In genomic region chr19:4264171-4264780, GRCm38 (mm10) we compare ENCODE assay signal across 25 mouse cellular contexts. TPM values are rescaled to one million over a fixed set of nuclear protein-coding genes. Genes with fewer than 3 reads are reported as not detected.
DNase-seq lines count a peak whose midpoint lies in the region; ATAC-seq and TF ChIP-seq lines count a peak whose summit lies in the region.
"Had no signal": no experiment of that assay in that cellular context is flagged by ENCODE, and none has a peak within 500 bp of the region (broad histone marks: within the 10 kb centered on the region; RNA-seq: fewer than 3 reads in every experiment).

No protein-coding gene starts in this region.

- no peak for ATAC-seq in forebrain, embryonic 11.5 days (replicated peaks; ENCODE audit: low FRiP score)
- no peak for ATAC-seq in forebrain, embryonic 16.5 days
- no peak for ATAC-seq in stomach, embryonic 15.5 days (ENCODE audit: insufficient read depth, low FRiP score, low read depth)
- no peak for ATAC-seq in erythroid progenitor cell, adult 5-6 weeks (replicated peaks; ENCODE audit: low FRiP score, poor library complexity, severe bottlenecking)
- ATAC-seq: CD4-positive, CD25-positive, alpha-beta regulatory T cell, adult 4 months; forebrain, embryonic 14.5 days; inflammation-experienced regulatory T-cells, adult 6 months; intestine, postnatal 0 days had no signal

- H3K9me3 ChIP-seq in forebrain, embryonic 11.5 days (ENCODE audit: control insufficient read depth, low read length), result no peaks in the 10 kb centered on the region
- no peaks in the 10 kb centered on the region for H3K9me3 ChIP-seq in forebrain, embryonic 16.5 days (ENCODE audit: control insufficient read depth, low read length)
- H3K9me3 ChIP-seq in stomach, embryonic 15.5 days, result no peaks in the 10 kb centered on the region
- H3K9me3 ChIP-seq in embryonic facial prominence, embryonic 10.5 days, result no peaks in the 10 kb centered on the region
- H3K9me3 ChIP-seq: embryonic facial prominence, embryonic 15.5 days; heart, embryonic 13.5 days; hindbrain, embryonic 12.5 days had no signal

- H3K9ac ChIP-seq in forebrain, embryonic 11.5 days (ENCODE audit: low read length), result no peak overlapping the region
- H3K9ac ChIP-seq in forebrain, embryonic 16.5 days (replicated peaks; ENCODE audit: low read depth, low read length), result no peak overlapping the region
- H3K9ac ChIP-seq in stomach, embryonic 15.5 days, result no peak overlapping the region
- H3K9ac ChIP-seq: embryonic facial prominence, embryonic 15.5 days; heart, embryonic 13.5 days; hindbrain, embryonic 12.5 days had no signal

- no peak for TF ChIP-seq CTCF in layer of hippocampus, adult 2 months (conservative IDR thresholded peaks at IDR 0.05)

- DNase-seq in forebrain, embryonic 11.5 days (ENCODE audit: low spot score), result peak; percentile 35
- peak; percentile 53 for DNase-seq in Muller cell, postnatal 12 days (ENCODE audit: inconsistent ontology term)
- peak; percentile 46 to 67 for DNase-seq in adrenal gland, postnatal 36 days
- DNase-seq in layer of hippocampus, adult 2 months (ENCODE audit: low spot score in 2 of 2), result no peak
- DNase-seq in embryonic facial prominence, embryonic 10.5 days (ENCODE audit: low spot score), result no peak
- DNase-seq: B cell, adult 2 months; cerebellum, adult 2 months; gastrocnemius, postnatal 14 days; heart, postnatal 4 days; kidney, adult 8-10 months had no signal

- no peak overlapping the region for H3K4me2 ChIP-seq in forebrain, embryonic 11.5 days (ENCODE audit: low read depth, low read length, severe bottlenecking)
- no peak overlapping the region for H3K4me2 ChIP-seq in forebrain, embryonic 16.5 days (ENCODE audit: low read length)
- H3K4me2 ChIP-seq in stomach, embryonic 15.5 days, result 0 out of 2 replicates have a peak overlapping the region, but pooled peaks have one; percentile 5
- H3K4me2 ChIP-seq: embryonic facial prominence, embryonic 15.5 days; heart, embryonic 13.5 days; hindbrain, embryonic 12.5 days had no signal

- peaks cover 4% of the 10 kb centered on the region; the same call in 1 of the 2 replicates for H3K27me3 ChIP-seq in forebrain, embryonic 11.5 days (ENCODE audit: control insufficient read depth, insufficient read depth, low read length)
- H3K27me3 ChIP-seq in forebrain, embryonic 16.5 days (replicated peaks; ENCODE audit: control insufficient read depth, insufficient read depth, low read length), result 0 out of 2 replicates have a peak, but pooled peaks cover 5% of the 10 kb centered on the region
- H3K27me3 ChIP-seq in stomach, embryonic 15.5 days (replicated peaks), result no peaks in the 10 kb centered on the region
- H3K27me3 ChIP-seq in embryonic facial prominence, embryonic 10.5 days (replicated peaks; ENCODE audit: low read depth, poor library complexity, severe bottlenecking), result peaks cover 49% of the 10 kb centered on the region

- 90% methylated on average over 6 of the region's 6 CpGs for WGBS in forebrain, embryonic 11.5 days
- WGBS in forebrain, embryonic 16.5 days, result 95% methylated on average over 6 of the region's 6 CpGs
- 91% methylated on average over 6 of the region's 6 CpGs for WGBS in stomach, embryonic 15.5 days
- WGBS in embryonic facial prominence, embryonic 10.5 days, result 93% methylated on average over 6 of the region's 6 CpGs

- H3K36me3 ChIP-seq in forebrain, embryonic 11.5 days (ENCODE audit: control insufficient read depth, insufficient read depth, low read length), result no peaks in the 10 kb centered on the region
- H3K36me3 ChIP-seq in forebrain, embryonic 16.5 days (ENCODE audit: control insufficient read depth, insufficient read depth), result no peaks in the 10 kb centered on the region
- 0 out of 2 replicates have a peak, but pooled peaks cover 3% of the 10 kb centered on the region for H3K36me3 ChIP-seq in stomach, embryonic 15.5 days
- H3K36me3 ChIP-seq in embryonic facial prominence, embryonic 10.5 days (replicated peaks), result no peaks in the 10 kb centered on the region
- H3K36me3 ChIP-seq: heart, embryonic 13.5 days; hindbrain, embryonic 12.5 days had no signal

- H3K4me3 ChIP-seq in forebrain, embryonic 11.5 days (ENCODE audit: low read depth, low read length), result no peak overlapping the region
- no peak overlapping the region for H3K4me3 ChIP-seq in forebrain, embryonic 16.5 days (replicated peaks; ENCODE audit: low read length)
- no peak overlapping the region for H3K4me3 ChIP-seq in stomach, embryonic 15.5 days (replicated peaks)
- no peak overlapping the region for H3K4me3 ChIP-seq in layer of hippocampus, adult 2 months
- no peak overlapping the region for H3K4me3 ChIP-seq in embryonic facial prominence, embryonic 10.5 days
- H3K4me3 ChIP-seq: embryonic facial prominence, embryonic 15.5 days; heart, embryonic 13.5 days; hindbrain, embryonic 12.5 days had no signal

- no peak overlapping the region for H3K27ac ChIP-seq in forebrain, embryonic 11.5 days (ENCODE audit: low read depth, low read length)
- H3K27ac ChIP-seq in forebrain, embryonic 16.5 days (ENCODE audit: low read length), result no peak overlapping the region
- no peak overlapping the region for H3K27ac ChIP-seq in stomach, embryonic 15.5 days
- no peak overlapping the region for H3K27ac ChIP-seq in layer of hippocampus, adult 2 months
- H3K27ac ChIP-seq in embryonic facial prominence, embryonic 10.5 days (replicated peaks), result no peak overlapping the region
- H3K27ac ChIP-seq: embryonic facial prominence, embryonic 15.5 days; heart, embryonic 13.5 days; hindbrain, embryonic 12.5 days had no signal

- peaks cover 4% of the 10 kb centered on the region; the same call in 1 of the 2 replicates for H3K4me1 ChIP-seq in forebrain, embryonic 11.5 days (replicated peaks; ENCODE audit: control insufficient read depth, insufficient read depth, low read length)
- H3K4me1 ChIP-seq in forebrain, embryonic 16.5 days (replicated peaks; ENCODE audit: control insufficient read depth, insufficient read depth, low read length), result 0 out of 2 replicates have a peak, but pooled peaks cover 5% of the 10 kb centered on the region
- H3K4me1 ChIP-seq in stomach, embryonic 15.5 days, result peaks cover 23% of the 10 kb centered on the region; the same call in 1 of the 2 replicates
- H3K4me1 ChIP-seq in embryonic facial prominence, embryonic 10.5 days, result peaks cover 18% of the 10 kb centered on the region

RNA-seq across cellular contexts. Expression of gene Ssh3, which starts 4.7 kb away (rescaled TPM):
- polyA plus RNA-seq in forebrain, embryonic 11.5 days (2014; fragmentation: Nextera tagmentation; extraction: Ambion mirVana), result 3.3 and 4.2 TPM in 2 replicates
- polyA plus RNA-seq in forebrain, embryonic 16.5 days (2015; fragmentation: Nextera tagmentation; extraction: Ambion mirVana), result 7.2 and 11.8 TPM in 2 replicates
- 10 to 100 TPM; 28.1 to 30.1 TPM for total RNA-seq in adrenal gland, postnatal 36 days (2021)
- 27.6 and 32.6 TPM in 2 replicates for polyA plus RNA-seq in stomach, embryonic 15.5 days (2015; fragmentation: Nextera tagmentation; extraction: Ambion mirVana)
- 10 to 100 TPM; 57.5 to 58.7 TPM for total RNA-seq in layer of hippocampus, adult 2 months (2021)
- 4.2 and 4.5 TPM in 2 replicates for polyA plus RNA-seq in embryonic facial prominence, embryonic 10.5 days (2016; fragmentation: Nextera tagmentation; extraction: Ambion mirVana)
- total RNA-seq in erythroid progenitor cell, adult 5-6 weeks (2015; ENCODE audit: low replicate concordance), result 2.2 and 16.8 TPM in 2 replicates
- total RNA-seq in erythroid progenitor cell, adult 5-6 weeks (2017; ENCODE audit: low replicate concordance), result 0.90 and 5.2 TPM in 2 replicates

RNA-seq across cellular contexts. Expression of gene Ankrd13d, which starts 18.7 kb away (rescaled TPM):
- 9.5 and 12.1 TPM in 2 replicates for polyA plus RNA-seq in forebrain, embryonic 11.5 days (2014; fragmentation: Nextera tagmentation; extraction: Ambion mirVana)
- 24.0 and 38.6 TPM in 2 replicates for polyA plus RNA-seq in forebrain, embryonic 16.5 days (2015; fragmentation: Nextera tagmentation; extraction: Ambion mirVana)
- total RNA-seq in adrenal gland, postnatal 36 days (2021), result 1 to 10 TPM; 2.4 to 2.8 TPM
- polyA plus RNA-seq in stomach, embryonic 15.5 days (2015; fragmentation: Nextera tagmentation; extraction: Ambion mirVana), result 9.5 TPM in 2 replicates
- total RNA-seq in layer of hippocampus, adult 2 months (2021), result 10 to 100 TPM; 63.4 to 70.7 TPM
- polyA plus RNA-seq in embryonic facial prominence, embryonic 10.5 days (2016; fragmentation: Nextera tagmentation; extraction: Ambion mirVana), result 6.3 and 7.6 TPM in 2 replicates
- total RNA-seq in erythroid progenitor cell, adult 5-6 weeks (2015; ENCODE audit: low replicate concordance), result 0.72 and 1.3 TPM in 2 replicates
- 0.39 TPM in 1 of 2 replicates, not detected in the other for total RNA-seq in erythroid progenitor cell, adult 5-6 weeks (2017; ENCODE audit: low replicate concordance)

RNA-seq across cellular contexts. Expression of gene Pold4, which starts 32.6 kb away (rescaled TPM):
- polyA plus RNA-seq in forebrain, embryonic 11.5 days (2014; fragmentation: Nextera tagmentation; extraction: Ambion mirVana), result 8.0 and 8.8 TPM in 2 replicates
- polyA plus RNA-seq in forebrain, embryonic 16.5 days (2015; fragmentation: Nextera tagmentation; extraction: Ambion mirVana), result 19.6 and 21.9 TPM in 2 replicates
- 10 to 100 TPM; 50.2 to 54.4 TPM for total RNA-seq in adrenal gland, postnatal 36 days (2021)
- 26.7 and 36.4 TPM in 2 replicates for polyA plus RNA-seq in stomach, embryonic 15.5 days (2015; fragmentation: Nextera tagmentation; extraction: Ambion mirVana)
- total RNA-seq in layer of hippocampus, adult 2 months (2021), result 10 to 100 TPM; 16.7 to 18.2 TPM
- polyA plus RNA-seq in embryonic facial prominence, embryonic 10.5 days (2016; fragmentation: Nextera tagmentation; extraction: Ambion mirVana), result 13.7 and 15.1 TPM in 2 replicates
- total RNA-seq in erythroid progenitor cell, adult 5-6 weeks (2015; ENCODE audit: low replicate concordance), result 21.8 and 24.5 TPM in 2 replicates
- 5.0 and 16.1 TPM in 2 replicates for total RNA-seq in erythroid progenitor cell, adult 5-6 weeks (2017; ENCODE audit: low replicate concordance)

RNA-seq across cellular contexts. Expression of gene Grk2, which starts 41.7 kb away (rescaled TPM):
- 18.1 and 19.7 TPM in 2 replicates for polyA plus RNA-seq in forebrain, embryonic 11.5 days (2014; fragmentation: Nextera tagmentation; extraction: Ambion mirVana)
- polyA plus RNA-seq in forebrain, embryonic 16.5 days (2015; fragmentation: Nextera tagmentation; extraction: Ambion mirVana), result 20.6 and 28.1 TPM in 2 replicates
- total RNA-seq in adrenal gland, postnatal 36 days (2021), result 10 to 100 TPM; 48.1 to 53.1 TPM
- polyA plus RNA-seq in stomach, embryonic 15.5 days (2015; fragmentation: Nextera tagmentation; extraction: Ambion mirVana), result 18.5 and 18.7 TPM in 2 replicates
- 100 to 1,000 TPM; 181 to 201 TPM for total RNA-seq in layer of hippocampus, adult 2 months (2021)
- polyA plus RNA-seq in embryonic facial prominence, embryonic 10.5 days (2016; fragmentation: Nextera tagmentation; extraction: Ambion mirVana), result 12.5 and 14.8 TPM in 2 replicates
- 71.3 and 72.8 TPM in 2 replicates for total RNA-seq in erythroid progenitor cell, adult 5-6 weeks (2015; ENCODE audit: low replicate concordance)
- 40.5 and 47.1 TPM in 2 replicates for total RNA-seq in erythroid progenitor cell, adult 5-6 weeks (2017; ENCODE audit: low replicate concordance)

RNA-seq across cellular contexts. Expression of gene AC109138.7, which starts 50.1 kb away (rescaled TPM):
- not detected in 2 replicates for polyA plus RNA-seq in forebrain, embryonic 11.5 days (2014; fragmentation: Nextera tagmentation; extraction: Ambion mirVana)
- not detected in 2 replicates for polyA plus RNA-seq in forebrain, embryonic 16.5 days (2015; fragmentation: Nextera tagmentation; extraction: Ambion mirVana)
- total RNA-seq in adrenal gland, postnatal 36 days (2021), result not detected
- polyA plus RNA-seq in stomach, embryonic 15.5 days (2015; fragmentation: Nextera tagmentation; extraction: Ambion mirVana), result not detected in 2 replicates
- not detected for total RNA-seq in layer of hippocampus, adult 2 months (2021)
- not detected in 2 replicates for polyA plus RNA-seq in embryonic facial prominence, embryonic 10.5 days (2016; fragmentation: Nextera tagmentation; extraction: Ambion mirVana)
- not detected in 2 replicates for total RNA-seq in erythroid progenitor cell, adult 5-6 weeks (2015; ENCODE audit: low replicate concordance)
- not detected in 2 replicates for total RNA-seq in erythroid progenitor cell, adult 5-6 weeks (2017; ENCODE audit: low replicate concordance)
- total RNA-seq: gastrocnemius, postnatal 14 days; heart, postnatal 4 days; MEL had no signal
- polyA plus RNA-seq: CD4-positive, CD25-positive, alpha-beta regulatory T cell, adult 4 months; embryonic facial prominence, embryonic 11.5 days; embryonic facial prominence, embryonic 15.5 days; forebrain, embryonic 14.5 days; gonadal fat pad, adult 2 months; heart, embryonic 13.5 days; heart, postnatal 0 days; hindbrain, embryonic 12.5 days; hindbrain, embryonic 16.5 days; inflammation-experienced regulatory T-cells, adult 6 months; intestine, postnatal 0 days had no signal

Comparison
In these comparisons a context has a peak if more than half of its experiments do, and no peak if none do; other contexts are left out.
1. DNase-seq: peak in forebrain, embryonic 11.5 days (single experiment), Muller cell, postnatal 12 days (single experiment) and adrenal gland, postnatal 36 days (2 of 2); none in layer of hippocampus, adult 2 months (0 of 2) and embryonic facial prominence, embryonic 10.5 days (single experiment).